ENCODE assay signal across 8 mouse cellular contexts in genomic region chr7:27490543-27491329, GRCm38 (mm10). TPM values are rescaled to one million over a fixed set of nuclear protein-coding genes. Genes with fewer than 3 reads are reported as not detected.
DNase-seq lines count a peak whose midpoint lies in the region; ATAC-seq lines count a peak whose summit lies in the region.

No protein-coding gene starts in this region.

- ATAC-seq in hindbrain, embryonic 12.5 days (ENCODE audit: low FRiP score), result no peak; the same call in 1 of the 2 replicates

- peaks cover 12% of the 10 kb centered on the region; the same call in 1 of the 2 replicates for H3K27me3 ChIP-seq in hindbrain, embryonic 12.5 days

- H3K27ac ChIP-seq in hindbrain, embryonic 12.5 days, result peak overlapping the region; percentile 67

- H3K4me2 ChIP-seq in hindbrain, embryonic 12.5 days (replicated peaks), result peak overlapping the region; percentile 58

- no peaks in the 10 kb centered on the region for H3K9me3 ChIP-seq in hindbrain, embryonic 12.5 days (replicated peaks)

- H3K4me3 ChIP-seq in hindbrain, embryonic 12.5 days, result peak overlapping the region; percentile 31

- peaks cover 21% of the 10 kb centered on the region for H3K4me1 ChIP-seq in hindbrain, embryonic 12.5 days

- peaks cover 5% of the 10 kb centered on the region; the same call in 1 of the 2 replicates for H3K36me3 ChIP-seq in hindbrain, embryonic 12.5 days

- peak overlapping the region; percentile 59 for H3K9ac ChIP-seq in hindbrain, embryonic 12.5 days

- peak; percentile 97 for DNase-seq in NIH3T3 (ENCODE audit: low read depth)
- DNase-seq in cerebellum, postnatal 14 days, result peak; percentile 90 to 92
- DNase-seq in frontal cortex, postnatal 10 days (ENCODE audit: low spot score in 2 of 2), result peak; percentile 71 to 72
- peak; percentile 86 for DNase-seq in layer of hippocampus, postnatal 25 days (ENCODE audit: extremely low spot score in 1 of 2, low spot score in 1 of 2)
- DNase-seq in lung, postnatal 14 days, result peak; percentile 96
- peak; percentile 95 for DNase-seq in ovary, postnatal 36 days (ENCODE audit: low spot score)
- DNase-seq in thymus, postnatal 4 days, result peak; percentile 95

- WGBS in hindbrain, embryonic 12.5 days, result 3% methylated on average over 27 of the region's 33 CpGs

RNA-seq across cellular contexts. Expression of gene Sertad1, which starts 4.0 kb away (rescaled TPM):
- 17.5 TPM in 2 replicates for polyA plus RNA-seq in hindbrain, embryonic 12.5 days (2016; fragmentation: Nextera tagmentation; extraction: Ambion mirVana)
- total RNA-seq in layer of hippocampus, postnatal 25 days (2021), result 1 to 10 TPM; 7.0 to 7.3 TPM

RNA-seq across cellular contexts. Expression of gene Prx, which starts 8.4 kb away (rescaled TPM):
- polyA plus RNA-seq in hindbrain, embryonic 12.5 days (2016; fragmentation: Nextera tagmentation; extraction: Ambion mirVana), result 2.5 and 3.5 TPM in 2 replicates
- total RNA-seq in layer of hippocampus, postnatal 25 days (2021), result under 1 TPM; 0.32 to 0.38 TPM

RNA-seq across cellular contexts. Expression of gene Sertad3, which starts 17.2 kb away (rescaled TPM):
- 20.8 and 22.3 TPM in 2 replicates for polyA plus RNA-seq in hindbrain, embryonic 12.5 days (2016; fragmentation: Nextera tagmentation; extraction: Ambion mirVana)
- total RNA-seq in layer of hippocampus, postnatal 25 days (2021), result 1 to 10 TPM; 3.3 to 3.9 TPM

RNA-seq across cellular contexts. Expression of gene Hipk4, which starts 32.3 kb away (rescaled TPM):
- polyA plus RNA-seq in hindbrain, embryonic 12.5 days (2016; fragmentation: Nextera tagmentation; extraction: Ambion mirVana), result 0.36 and 0.66 TPM in 2 replicates
- under 1 TPM; 0.12 to 0.17 TPM for total RNA-seq in layer of hippocampus, postnatal 25 days (2021)

RNA-seq across cellular contexts. Expression of gene Blvrb, which starts 43.0 kb away (rescaled TPM):
- polyA plus RNA-seq in hindbrain, embryonic 12.5 days (2016; fragmentation: Nextera tagmentation; extraction: Ambion mirVana), result 26.6 and 27.3 TPM in 2 replicates
- total RNA-seq in layer of hippocampus, postnatal 25 days (2021), result 10 to 100 TPM; 16.1 to 22.6 TPM
